Mouse (Mus musculus) bone marrow macrophage, adult 2 months (primary cell): ENCODE measurements around the gene Itfg2.
"Not testable (repeated sequence)": the region's sequence is repeated elsewhere in the genome, so short reads cannot be mapped to it uniquely, and the experiment has no call there.

ENCODE experiments used
- CTCF ChIP-seq: IDR thresholded peaks from 2 replicates; pipeline ENCODE4 v1.5.1; 2012; ENCODE audit warnings: low read depth, mild to moderate bottlenecking, low read length, moderate library complexity
- POLR2A ChIP-seq: IDR thresholded peaks from 2 replicates; pipeline ENCODE4 v1.6.1; 2012; ENCODE audit warnings: mild to moderate bottlenecking, low read depth, low read length, borderline replicate concordance

DNA sequence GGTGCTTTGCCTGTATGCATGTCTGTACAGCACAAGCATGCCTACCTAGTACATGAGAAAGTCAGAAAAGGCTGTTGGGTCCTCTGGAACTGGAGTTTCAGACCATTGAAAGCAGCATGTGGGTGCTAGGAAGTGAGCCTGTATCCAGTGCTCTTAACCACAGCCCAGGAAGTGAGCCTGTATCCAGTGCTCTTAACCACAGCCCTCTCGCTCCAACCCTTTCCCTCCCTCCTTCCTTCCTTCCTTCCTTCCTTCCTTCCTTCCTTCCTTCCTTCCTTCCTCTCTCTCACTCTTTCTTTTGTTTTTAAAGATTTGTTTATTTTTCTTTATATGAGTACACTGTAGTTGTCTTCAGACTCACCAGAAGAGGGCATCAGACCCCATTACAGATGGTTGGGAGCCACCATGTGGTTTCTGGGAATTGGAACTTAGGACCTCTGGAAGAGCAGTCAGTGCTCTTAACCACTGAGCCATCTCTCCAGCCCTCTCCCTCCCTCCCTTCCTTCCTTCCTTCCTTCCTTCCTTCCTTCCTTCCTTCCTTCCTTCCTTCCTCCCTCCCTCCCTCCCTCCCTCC is 44.0 kb downstream of the Itfg2 start:
- TF ChIP-seq POLR2A, CTCF: not testable (repeated sequence)
